Mouse (Mus musculus) C2C12 (cell line): Measurements from ENCODE around the gene Psmd3. TPM values are rescaled to one million over a fixed set of nuclear protein-coding genes. Genes with fewer than 3 reads are reported as not detected.
"Not testable (repeated sequence)": the region's sequence is repeated elsewhere in the genome, so short reads cannot be mapped to it uniquely, and the experiment has no call there.

Experiments used
- H3K27me3 ChIP-seq: one replicate; pipeline ENCODE4 v1.6.1; 2011; ENCODE audit not compliant: control insufficient read depth, insufficient read depth, insufficient read length
- H3K36me3 ChIP-seq: one replicate; pipeline ENCODE4 v1.6.1; 2011; ENCODE audit not compliant: control insufficient read depth, insufficient read depth
- H3K4me3 ChIP-seq: one replicate; pipeline ENCODE4 v1.5.1; 2011; ENCODE audit warnings: mild to moderate bottlenecking, control low read depth; ENCODE audit not compliant: poor library complexity, insufficient read depth, severe bottlenecking
- H3K79me2 ChIP-seq: one replicate; pipeline ENCODE4 v1.6.1; 2011; ENCODE audit not compliant: control insufficient read depth, insufficient read depth
- H3K79me3 ChIP-seq: one replicate; pipeline ENCODE4 v1.6.1; 2011; ENCODE audit warnings: low read depth, control low read depth
- H3ac ChIP-seq: one replicate; pipeline ENCODE3; 2011; ENCODE audit warnings: low read depth; ENCODE audit not compliant: control insufficient read depth, insufficient read length
- CEBPB ChIP-seq: IDR thresholded peaks from one replicate; pipeline ENCODE4 v1.6.1; 2011; ENCODE audit warnings: low read depth, mild to moderate bottlenecking, control low read depth, moderate library complexity
- CTCF ChIP-seq: IDR thresholded peaks from one replicate; pipeline ENCODE4 v1.5.1; 2011; ENCODE audit not compliant: control insufficient read depth, insufficient read depth, insufficient read length
- FOSL1 ChIP-seq: IDR thresholded peaks from one replicate; pipeline ENCODE4 v1.8.0; 2011; ENCODE audit warnings: mild to moderate bottlenecking, low read length; ENCODE audit not compliant: poor library complexity, insufficient read depth, severe bottlenecking
- MAX ChIP-seq: IDR thresholded peaks from one replicate; pipeline ENCODE4 v1.6.1; 2011; ENCODE audit warnings: mild to moderate bottlenecking, control low read depth
- MYOD1 ChIP-seq: IDR thresholded peaks from one replicate; pipeline ENCODE4 v1.6.1; 2011; ENCODE audit warnings: low read depth; ENCODE audit not compliant: control insufficient read depth, insufficient read length
- MYOG ChIP-seq: IDR thresholded peaks from one replicate; pipeline ENCODE4 v1.6.1; 2011; ENCODE audit not compliant: control insufficient read depth, insufficient read length; ENCODE audit errors: extremely low read depth
- USF1 ChIP-seq: IDR thresholded peaks from one replicate; pipeline ENCODE4 v1.6.1; 2011; ENCODE audit warnings: low read depth, mild to moderate bottlenecking, control low read depth, moderate library complexity
- polyA plus RNA-seq: library from polyadenylated mRNA; unstranded; fragments of >200 nt; fragmentation: generic; extraction: Trizol; gene quantifications from one replicate; pipeline ENCODE4 v1.2.1, GENCODE M21; 2012; ENCODE audit warnings: missing spikeins

The Psmd3 gene
- polyA plus RNA-seq, 1 experiment, result 244 TPM

GRCm38 (mm10) chr11:98736176-98736575 is 53.8 kb downstream of the Psmd3 start:
- no peaks in the 10 kb centered on the region for H3K36me3 ChIP-seq
- no peak overlapping the region for H3ac ChIP-seq
- H3K79me2 ChIP-seq, result no peaks in the 10 kb centered on the region
- H3K27me3 ChIP-seq, result peaks cover 4% of the 10 kb centered on the region
- no peak overlapping the region for H3K4me3 ChIP-seq
- TF ChIP-seq CTCF (no peak), FOSL1 (no peak), MAX (no peak), MYOG (no peak), CEBPB (no peak), USF1 (no peak), MYOD1 (no peak)
- no peaks in the 10 kb centered on the region for H3K79me3 ChIP-seq

- H3K36me3 ChIP-seq, H3K79me3 ChIP-seq, H3K79me2 ChIP-seq, H3ac ChIP-seq, H3K4me3 ChIP-seq, H3K27me3 ChIP-seq: not testable (repeated sequence)
These were observed 54.9 kb downstream of the Psmd3 start for GRCm38 (mm10) chr11:98737220-98737619.

GRCm38 (mm10) chr11:98738428-98738911 is 56.1 kb downstream of the Psmd3 start:
- Histone ChIP-seq H3K79me2 (peaks cover 10% of the 10 kb centered on the region), H3K36me3 (no peaks in the 10 kb centered on the region), H3K4me3 (no peak overlapping the region), H3K27me3 (no peaks in the 10 kb centered on the region), H3ac (no peak overlapping the region), H3K79me3 (no peaks in the 10 kb centered on the region)
- TF ChIP-seq FOSL1 (no peak), CEBPB (no peak), MYOG (no peak), USF1 (no peak), CTCF (no peak), MAX (no peak), MYOD1 (no peak)

- Histone ChIP-seq H3K4me3 (no peak overlapping the region), H3K36me3 (no peaks in the 10 kb centered on the region), H3K79me3 (no peaks in the 10 kb centered on the region), H3K27me3 (no peaks in the 10 kb centered on the region), H3ac (no peak overlapping the region), H3K79me2 (peaks cover 10% of the 10 kb centered on the region)
- no peak for TF ChIP-seq CEBPB
- TF ChIP-seq MYOG, result no peak
- no peak for TF ChIP-seq FOSL1
- no peak for TF ChIP-seq CTCF
- no peak for TF ChIP-seq MAX
- no peak for TF ChIP-seq MYOD1
- TF ChIP-seq USF1, result no peak
These were observed 56.6 kb downstream of the Psmd3 start for GRCm38 (mm10) chr11:98738925-98739324.

GRCm38 (mm10) chr11:98740026-98740392 is 57.7 kb downstream of the Psmd3 start:
- Histone ChIP-seq H3K79me3 (no peaks in the 10 kb centered on the region), H3K4me3 (no peak overlapping the region), H3K36me3 (no peaks in the 10 kb centered on the region), H3K27me3 (no peaks in the 10 kb centered on the region), H3ac (peak overlapping the region; percentile 27), H3K79me2 (peaks cover 15% of the 10 kb centered on the region)
- TF ChIP-seq USF1 (no peak), MAX (no peak), MYOD1 (no peak), CEBPB (no peak), FOSL1 (no peak), MYOG (no peak), CTCF (no peak)

GRCm38 (mm10) chr11:98740393-98741050 is 58.2 kb downstream of the Psmd3 start, which contains the start of gene Thra:
Thra (plus strand) TSS chr11:98740638.
- Histone ChIP-seq H3ac (peak within 1 kb of the TSS; percentile 30), H3K36me3 (no peaks in the 10 kb centered on the region), H3K4me3 (peak within 1 kb of the TSS; percentile 68), H3K27me3 (no peaks in the 10 kb centered on the region), H3K79me2 (peaks cover 16% of the 10 kb centered on the region), H3K79me3 (no peaks in the 10 kb centered on the region)
- TF ChIP-seq CTCF (no peak), CEBPB (no peak), FOSL1 (no peak), MAX (no peak)
